Mouse (Mus musculus) neural tube, embryonic 14.5 days (tissue): Measurements from ENCODE around the gene Dnajc8. TPM values are rescaled to one million over a fixed set of nuclear protein-coding genes. Genes with fewer than 3 reads are reported as not detected.
"Not testable (repeated sequence)": the region's sequence is repeated elsewhere in the genome, so short reads cannot be mapped to it uniquely, and the experiment has no call there.

Experiments used
- ATAC-seq: fragments of 200-750 bp; cut with Nextera tagmentation; 2 replicates; pipeline ENCODE4 v1.8.0; 2017; ENCODE audit warnings: low read depth, mild to moderate bottlenecking, moderate TSS enrichment, moderate library complexity
- H3K27ac ChIP-seq: fragments of 300-500 bp; sonication (generic); 2 replicates; pipeline ENCODE4 v1.5.1; 2014; ENCODE audit warnings: low read depth, mild to moderate bottlenecking, control low read depth, low read length, moderate library complexity, mixed read lengths
- H3K27me3 ChIP-seq: fragments of 300-500 bp; sonication (generic); 2 replicates; pipeline ENCODE4 v1.6.1; 2014; ENCODE audit warnings: low read length; ENCODE audit not compliant: control insufficient read depth, insufficient read depth
- H3K36me3 ChIP-seq: fragments of 300-500 bp; sonication (generic); 2 replicates; pipeline ENCODE4 v1.6.1; 2014; ENCODE audit warnings: low read length, mixed read lengths; ENCODE audit not compliant: control insufficient read depth, insufficient read depth
- H3K4me1 ChIP-seq: fragments of 300-500 bp; sonication (generic); 2 replicates; pipeline ENCODE4 v1.6.1; 2014; ENCODE audit warnings: low read length; ENCODE audit not compliant: control insufficient read depth, insufficient read depth
- H3K4me2 ChIP-seq: fragments of 300-500 bp; sonication (generic); 2 replicates; pipeline ENCODE4 v1.6.1; 2014; ENCODE audit warnings: mild to moderate bottlenecking, low read depth, low read length, control low read depth
- H3K4me3 ChIP-seq: fragments of 300-500 bp; sonication (generic); 2 replicates; pipeline ENCODE4 v1.5.1; 2014; ENCODE audit warnings: low read depth, low read length, control low read depth, mixed read lengths
- H3K9ac ChIP-seq: fragments of 300-500 bp; sonication (generic); replicated peaks from 2 replicates; pipeline ENCODE4 v1.6.1; 2014; ENCODE audit warnings: low read depth, mild to moderate bottlenecking, control low read depth, low read length, mixed read lengths
- H3K9me3 ChIP-seq: fragments of 300-500 bp; sonication (generic); 2 replicates; pipeline ENCODE4 v1.6.1; 2016; ENCODE audit warnings: low read length; ENCODE audit not compliant: control insufficient read depth
- WGBS: fragments of 180-500 bp; shearing (Covaris S2); extraction: QIAGEN DNeasy Blood & Tissue Kit; methylation state at CpG from one replicate; pipeline ENCODE4 v1.1.7; 2014; 5-methylcytosine and 5-hydroxymethylcytosine counted together
- polyA plus RNA-seq: library from polyadenylated mRNA; unstranded; fragments of >200 nt; fragmentation: Nextera tagmentation; extraction: Ambion mirVana; gene quantifications from 2 replicates; pipeline ENCODE4 v1.2.1, GENCODE M21; 2014

Dnajc8 gene
- polyA plus RNA-seq, 1 experiment from 2014 or later, result 146 TPM

DNA sequence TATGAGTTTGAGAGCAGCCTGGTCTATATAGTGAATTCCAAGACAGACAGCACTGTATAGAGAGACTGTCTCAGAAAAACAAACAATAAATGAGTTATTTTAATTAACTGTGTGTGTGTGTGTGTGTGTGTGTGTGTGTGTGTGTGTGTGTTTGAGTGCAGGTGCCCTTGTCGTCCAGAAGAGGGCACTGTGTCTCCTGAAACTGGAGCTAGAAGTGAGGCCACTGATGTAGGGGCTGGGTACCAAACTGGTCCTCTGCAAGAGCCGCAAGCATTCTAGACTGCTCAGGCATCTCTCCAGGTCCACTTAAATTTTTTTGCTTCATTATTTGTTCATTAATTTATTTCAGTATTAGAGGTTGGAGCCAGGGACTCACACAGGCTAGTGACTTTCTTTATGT, 63.5 kb downstream of the Dnajc8 start:
- Histone ChIP-seq H3K9ac (no peak overlapping the region), H3K27me3 (no peaks in the 10 kb centered on the region), H3K27ac (no peak overlapping the region), H3K36me3 (no peaks in the 10 kb centered on the region), H3K4me1 (no peaks in the 10 kb centered on the region), H3K4me2 (no peak overlapping the region), H3K4me3 (no peak overlapping the region), H3K9me3 (no peaks in the 10 kb centered on the region)
- WGBS, result 88% methylated on average over 2 of the region's 2 CpGs
- no peak for ATAC-seq

DNA sequence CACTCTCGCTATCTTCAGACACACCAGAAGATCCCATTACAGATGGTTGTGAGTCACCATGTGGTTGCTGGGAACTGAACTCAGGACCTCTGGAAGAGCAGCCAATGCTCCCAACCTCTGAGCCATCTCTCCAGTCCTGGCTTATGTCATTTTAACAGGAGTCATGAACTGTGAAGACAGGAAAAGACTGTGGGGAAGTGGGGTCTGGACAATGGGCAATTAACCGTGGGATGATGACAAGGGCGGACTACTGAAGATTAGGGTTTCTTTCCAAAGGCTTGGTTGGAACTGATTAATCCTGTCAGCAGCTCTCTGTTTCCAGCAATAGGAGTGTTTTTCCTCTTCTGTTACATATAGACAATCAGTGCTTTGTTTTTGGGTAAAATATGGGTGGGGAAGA, 64.4 kb downstream of the Dnajc8 start:
- H3K27me3 ChIP-seq, result no peaks in the 10 kb centered on the region
- no peak overlapping the region for H3K9ac ChIP-seq
- no peak for ATAC-seq

DNA sequence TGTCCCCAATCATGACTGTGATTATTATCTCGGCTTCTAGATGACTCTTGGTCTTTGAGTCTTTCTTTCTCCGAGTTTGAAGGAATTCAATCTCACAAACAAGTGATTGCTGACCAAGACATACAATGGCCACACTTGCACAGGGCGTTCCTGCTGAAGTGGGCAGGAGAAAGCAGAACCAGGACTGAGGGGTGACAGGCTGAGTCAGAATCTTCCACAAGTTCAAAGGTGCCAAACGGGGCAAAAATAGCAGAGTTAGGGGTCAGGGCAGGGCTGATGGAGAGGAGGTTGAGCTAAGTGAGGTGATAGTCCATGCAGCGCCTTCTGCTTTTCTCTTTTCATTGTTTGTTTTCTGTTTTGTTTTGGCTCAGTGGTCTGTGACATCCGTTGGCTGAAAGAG, 65.1 kb downstream of the Dnajc8 start:
- Histone ChIP-seq H3K27me3 (no peaks in the 10 kb centered on the region), H3K27ac (no peak overlapping the region), H3K4me2 (no peak overlapping the region), H3K36me3 (no peaks in the 10 kb centered on the region), H3K4me1 (no peaks in the 10 kb centered on the region), H3K4me3 (no peak overlapping the region), H3K9ac (no peak overlapping the region), H3K9me3 (no peaks in the 10 kb centered on the region)
- WGBS, result 81% methylated on average over 6 of the region's 6 CpGs
- ATAC-seq, result no peak

More for the DNA sequence above, 64.4 kb downstream of the Dnajc8 start:
- Histone ChIP-seq H3K4me1 (no peaks in the 10 kb centered on the region), H3K27ac (no peak overlapping the region), H3K4me2 (no peak overlapping the region), H3K36me3 (no peaks in the 10 kb centered on the region), H3K9me3 (no peaks in the 10 kb centered on the region), H3K4me3 (no peak overlapping the region)
- 81% methylated on average over 3 of the region's 3 CpGs for WGBS

DNA sequence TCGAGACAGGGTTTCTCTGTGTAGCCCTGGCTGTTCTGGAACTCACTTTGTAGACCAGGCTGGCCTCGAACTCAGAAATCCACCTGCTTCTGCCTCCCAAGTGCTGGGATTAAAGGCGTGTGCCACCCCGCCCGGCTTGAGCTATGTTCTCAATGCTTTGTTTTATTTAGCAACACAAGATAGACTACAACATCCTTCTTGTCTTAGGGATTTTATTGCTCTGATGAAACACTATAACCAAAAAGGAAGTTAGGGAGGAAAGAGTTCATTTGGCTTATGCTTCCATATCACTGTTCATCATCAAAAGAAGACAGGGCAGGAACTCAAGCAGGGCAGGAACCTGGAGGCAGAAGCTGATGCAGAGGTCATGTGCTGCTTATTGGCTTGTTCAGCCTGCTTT, 65.9 kb downstream of the Dnajc8 start:
- WGBS, result 80% methylated on average over 5 of the region's 5 CpGs
- not testable (repeated sequence) for H3K4me2 ChIP-seq, H3K4me3 ChIP-seq, H3K27ac ChIP-seq, H3K36me3 ChIP-seq, H3K9ac ChIP-seq, H3K27me3 ChIP-seq, H3K4me1 ChIP-seq, H3K9me3 ChIP-seq, ATAC-seq

Other genes with a start within 250 kb of the Dnajc8 start
- gene Rab42, start 232.2 kb upstream of the Dnajc8 start, polyA plus RNA-seq, result 1.4 and 3.0 TPM in 2 replicates
- 66.0 and 71.9 TPM in 2 replicates for gene Trnau1ap, start 206.0 kb upstream of the Dnajc8 start, polyA plus RNA-seq
- 14.0 and 22.1 TPM in 2 replicates for gene Rcc1, start 181.9 kb upstream of the Dnajc8 start, polyA plus RNA-seq
- 7.6 and 8.8 TPM in 2 replicates for gene Phactr4, start 113.1 kb upstream of the Dnajc8 start, polyA plus RNA-seq
- gene Med18, start 71.6 kb upstream of the Dnajc8 start, polyA plus RNA-seq, result 12.3 and 13.2 TPM in 2 replicates
- 5.9 and 7.3 TPM in 2 replicates for gene Sesn2, start 25.0 kb upstream of the Dnajc8 start, polyA plus RNA-seq
- gene Atpif1, start 1.9 kb upstream of the Dnajc8 start, polyA plus RNA-seq, result 1,619 and 1,728 TPM in 2 replicates
- gene Ptafr, start 28.5 kb downstream of the Dnajc8 start, polyA plus RNA-seq, result 0.12 and 0.53 TPM in 2 replicates
- gene Eya3, start 103.4 kb downstream of the Dnajc8 start, polyA plus RNA-seq, result 10.6 and 13.2 TPM in 2 replicates
- 5.4 and 6.0 TPM in 2 replicates for gene Xkr8, start 197.0 kb downstream of the Dnajc8 start, polyA plus RNA-seq
- 0.27 and 0.39 TPM in 2 replicates for gene Smpdl3b, start 221.7 kb downstream of the Dnajc8 start, polyA plus RNA-seq
- 33.7 and 35.0 TPM in 2 replicates for gene Rpa2, start 232.8 kb downstream of the Dnajc8 start, polyA plus RNA-seq